Mouse (Mus musculus) stomach, postnatal 0 days (tissue): ENCODE results near the gene Padi6.

Experiments
- CTCF ChIP-seq: IDR thresholded peaks from 2 replicates; pipeline ENCODE4 v1.5.1; 2016; ENCODE audit warnings: antibody characterized with exemption, low read depth, mild to moderate bottlenecking, moderate library complexity
- EP300 ChIP-seq: optimal IDR thresholded peaks from 2 replicates; pipeline ENCODE3; 2016; ENCODE audit warnings: antibody characterized with exemption

DNA sequence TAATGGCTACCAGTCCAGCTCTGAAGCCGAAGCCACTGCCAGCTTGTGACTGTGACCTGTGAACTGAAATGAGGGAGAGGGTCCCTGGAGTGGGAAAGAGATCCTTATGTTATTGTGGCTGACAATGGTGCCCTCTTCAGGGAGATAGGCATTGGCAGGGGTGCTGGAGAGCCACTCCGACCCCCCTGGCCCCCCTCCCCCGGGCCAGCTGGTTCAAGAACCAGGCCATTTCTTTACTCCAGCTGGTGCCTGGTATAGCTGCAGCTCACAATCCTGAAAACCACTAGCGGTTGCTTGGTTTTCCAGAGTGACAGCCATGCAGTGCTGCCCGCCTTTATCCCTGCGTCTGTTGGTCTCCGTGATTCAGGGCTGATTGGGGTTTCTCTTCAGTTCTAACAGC is 33.3 kb downstream of the Padi6 start:
- TF ChIP-seq EP300 (no peak), CTCF (no peak)
